Mouse (Mus musculus) liver, embryonic 15.5 days (tissue): ENCODE measurements around the gene Rabgap1l. TPM values are rescaled to one million over a fixed set of nuclear protein-coding genes. Genes with fewer than 3 reads are reported as not detected.
A peak's percentile ranks its signal among the peaks of the same experiment; 100 is the strongest.

Source experiments
- ATAC-seq: fragments of 200-750 bp; cut with Nextera tagmentation; 2 replicates; pipeline ENCODE4 v1.8.0; 2017; ENCODE audit warnings: moderate number of reproducible peaks, mild to moderate bottlenecking, moderate library complexity; ENCODE audit not compliant: insufficient read depth
- H3K27ac ChIP-seq: fragments of 300-500 bp; sonication (generic); replicated peaks from 2 replicates; pipeline ENCODE4 v1.5.1; 2015; ENCODE audit warnings: mild to moderate bottlenecking, inconsistent platforms
- H3K27me3 ChIP-seq: fragments of 300-500 bp; sonication (generic); 2 replicates; pipeline ENCODE4 v1.6.1; 2015; ENCODE audit warnings: mild to moderate bottlenecking, inconsistent platforms
- H3K36me3 ChIP-seq: fragments of 300-500 bp; sonication (generic); replicated peaks from 2 replicates; pipeline ENCODE4 v1.6.1; 2015; ENCODE audit warnings: moderate library complexity, mild to moderate bottlenecking, inconsistent platforms
- H3K4me1 ChIP-seq: fragments of 300-500 bp; sonication (generic); replicated peaks from 2 replicates; pipeline ENCODE4 v1.6.1; 2015; ENCODE audit warnings: inconsistent platforms
- H3K4me2 ChIP-seq: fragments of 300-500 bp; sonication (generic); 2 replicates; pipeline ENCODE4 v1.6.1; 2015; ENCODE audit warnings: moderate library complexity, mild to moderate bottlenecking, inconsistent platforms
- H3K4me3 ChIP-seq: fragments of 300-500 bp; sonication (generic); replicated peaks from 2 replicates; pipeline ENCODE4 v1.5.1; 2015; ENCODE audit warnings: mild to moderate bottlenecking, inconsistent platforms
- H3K9ac ChIP-seq: fragments of 300-500 bp; sonication (generic); 2 replicates; pipeline ENCODE4 v1.6.1; 2015; ENCODE audit warnings: moderate library complexity, mild to moderate bottlenecking, inconsistent platforms
- H3K9me3 ChIP-seq: fragments of 300-500 bp; sonication (generic); replicated peaks from 2 replicates; pipeline ENCODE4 v1.6.1; 2016; ENCODE audit warnings: inconsistent platforms
- WGBS: fragments of 180-500 bp; shearing (Covaris S2); methylation state at CpG from one replicate; pipeline ENCODE4 v1.1.7; 2015; ENCODE audit warnings: mixed read lengths; ENCODE audit not compliant: insufficient replicate concordance; 5-methylcytosine and 5-hydroxymethylcytosine counted together
- polyA plus RNA-seq: library from polyadenylated mRNA; unstranded; fragments of >200 nt; fragmentation: Nextera tagmentation; extraction: Ambion mirVana; gene quantifications from 2 replicates; pipeline ENCODE4 v1.2.1, GENCODE M21; 2015

Rabgap1l gene
- 26.5 and 26.7 TPM in 2 replicates for polyA plus RNA-seq

DNA sequence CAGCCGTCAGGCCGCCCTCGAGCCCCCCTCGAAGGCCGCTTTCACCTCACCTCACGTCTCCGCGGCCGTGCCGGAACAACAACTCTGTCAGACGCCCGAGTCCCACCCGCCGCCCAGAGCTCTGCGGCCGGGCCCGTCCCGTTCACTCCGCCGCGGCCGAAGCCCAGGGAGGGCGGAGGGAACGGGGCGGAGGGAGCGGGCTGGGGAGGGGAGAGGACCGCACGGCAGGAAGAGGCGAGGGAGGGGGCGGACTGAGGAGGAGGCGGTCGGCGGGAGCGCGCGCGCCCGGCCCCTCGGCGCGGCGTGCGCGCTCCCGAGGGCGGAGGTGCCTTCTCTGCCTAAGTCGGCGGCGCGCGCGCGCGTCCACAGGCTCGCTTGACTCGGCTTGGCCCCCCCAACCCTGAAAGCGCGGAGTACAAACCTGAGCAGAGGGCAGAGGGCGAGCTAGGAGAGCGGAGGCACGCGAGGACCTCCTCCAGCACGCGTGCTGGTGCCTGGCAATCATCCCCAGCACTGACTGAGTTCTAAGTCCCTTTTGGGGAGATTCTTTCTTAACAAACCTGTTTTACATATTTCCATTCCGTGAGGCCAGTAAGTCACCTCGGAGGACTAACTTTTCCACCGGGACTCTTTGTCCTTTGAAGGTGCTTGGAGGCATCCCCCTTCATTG, at the start of gene Rabgap1l:
Rabgap1l (minus strand) TSS at position 526 of the 670 bp plus-strand sequence.
- WGBS: under 1% methylated on average over 66 of the region's 67 CpGs
- no peaks in the 10 kb centered on the region for H3K27me3 ChIP-seq
- peak within 1 kb of the TSS; percentile 97 for H3K27ac ChIP-seq
- ATAC-seq: peak; percentile 90
- peak within 1 kb of the TSS; percentile 98 for H3K4me3 ChIP-seq
- no peaks in the 10 kb centered on the region for H3K9me3 ChIP-seq
- peak within 1 kb of the TSS; percentile 99 for H3K9ac ChIP-seq
- H3K4me1 ChIP-seq: peaks cover 40% of the 10 kb centered on the region
- H3K36me3 ChIP-seq: no peaks in the 10 kb centered on the region
- H3K4me2 ChIP-seq: peak within 1 kb of the TSS; percentile 74

DNA sequence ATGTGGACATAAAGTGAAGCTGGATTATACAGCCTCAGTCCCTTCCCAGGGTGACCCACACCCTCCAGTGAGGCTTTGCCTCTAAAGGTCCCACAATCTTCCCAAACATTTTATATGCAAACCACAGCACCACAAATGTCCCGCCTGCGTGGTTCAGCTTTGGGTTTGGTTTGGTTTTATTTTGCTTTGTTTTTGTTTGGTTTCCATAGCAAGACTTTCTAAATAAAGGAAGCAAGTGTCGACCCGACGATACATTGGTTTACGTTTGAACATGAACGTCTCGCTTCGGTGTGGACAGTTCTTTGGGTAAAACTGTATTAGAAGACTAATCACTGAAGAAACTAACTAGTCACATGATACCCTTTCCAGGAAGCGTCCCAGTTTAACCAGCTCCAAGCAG, 49.6 kb upstream of the Rabgap1l start:
- no peak overlapping the region for H3K27ac ChIP-seq
- H3K27me3 ChIP-seq: no peaks in the 10 kb centered on the region
- WGBS: 76% methylated on average over 10 of the region's 10 CpGs
- no peak overlapping the region for H3K4me3 ChIP-seq
- peaks cover 21% of the 10 kb centered on the region for H3K4me1 ChIP-seq
- no peak overlapping the region for H3K4me2 ChIP-seq
- H3K9ac ChIP-seq: no peak overlapping the region
- no peaks in the 10 kb centered on the region for H3K9me3 ChIP-seq
- no peak for ATAC-seq
- H3K36me3 ChIP-seq: no peaks in the 10 kb centered on the region

DNA sequence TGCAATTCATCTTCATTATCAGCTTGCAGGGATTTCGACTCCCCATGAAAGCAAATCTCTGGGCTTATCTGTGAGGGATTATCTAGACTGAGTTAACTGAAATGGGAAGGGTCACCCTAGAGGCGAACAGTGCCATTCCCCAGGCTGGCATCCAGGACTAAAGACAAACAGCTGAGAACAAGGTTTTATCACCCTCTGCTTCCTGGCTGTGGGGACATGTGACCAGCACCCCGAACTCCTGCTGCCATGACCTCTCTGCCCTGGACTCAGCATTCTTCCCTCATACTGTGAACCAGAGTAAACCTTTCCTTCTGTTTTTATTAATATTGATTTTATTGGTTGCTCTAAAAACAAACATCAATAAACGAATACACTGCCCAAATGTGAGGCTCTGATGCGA, 47.6 kb upstream of the Rabgap1l start:
- WGBS: 51% methylated on average over 5 of the region's 5 CpGs
- Histone ChIP-seq H3K9ac (no peak overlapping the region), H3K36me3 (no peaks in the 10 kb centered on the region), H3K4me2 (no peak overlapping the region), H3K27ac (no peak overlapping the region), H3K27me3 (no peaks in the 10 kb centered on the region), H3K4me3 (no peak overlapping the region), H3K9me3 (no peaks in the 10 kb centered on the region), H3K4me1 (peaks cover 21% of the 10 kb centered on the region)
- ATAC-seq: no peak

DNA sequence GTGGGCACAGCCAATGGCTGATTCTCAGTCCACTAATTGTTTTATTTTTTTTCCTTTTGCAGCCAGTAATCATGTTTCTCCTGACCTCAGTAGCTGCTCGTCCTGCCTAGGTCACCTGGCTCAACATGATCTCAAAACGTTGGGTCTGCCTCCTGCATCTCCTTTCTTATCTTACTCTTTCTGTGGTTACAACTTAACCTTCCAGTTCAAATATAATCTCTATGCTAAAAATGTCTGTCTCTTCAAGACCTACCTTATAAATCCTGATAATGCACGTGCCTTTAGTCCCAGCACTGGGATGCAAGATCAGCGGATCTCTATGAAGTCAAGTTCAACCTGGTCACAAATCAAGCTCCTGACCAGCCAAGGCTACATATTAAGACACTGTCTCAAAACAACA, 46.1 kb upstream of the Rabgap1l start:
- Histone ChIP-seq H3K9me3 (no peaks in the 10 kb centered on the region), H3K36me3 (no peaks in the 10 kb centered on the region), H3K4me2 (no peak overlapping the region), H3K27me3 (no peaks in the 10 kb centered on the region), H3K4me1 (peaks cover 8% of the 10 kb centered on the region), H3K9ac (no peak overlapping the region), H3K4me3 (no peak overlapping the region), H3K27ac (no peak overlapping the region)
- no peak for ATAC-seq
- 26% methylated on average over 4 of the region's 4 CpGs for WGBS

DNA sequence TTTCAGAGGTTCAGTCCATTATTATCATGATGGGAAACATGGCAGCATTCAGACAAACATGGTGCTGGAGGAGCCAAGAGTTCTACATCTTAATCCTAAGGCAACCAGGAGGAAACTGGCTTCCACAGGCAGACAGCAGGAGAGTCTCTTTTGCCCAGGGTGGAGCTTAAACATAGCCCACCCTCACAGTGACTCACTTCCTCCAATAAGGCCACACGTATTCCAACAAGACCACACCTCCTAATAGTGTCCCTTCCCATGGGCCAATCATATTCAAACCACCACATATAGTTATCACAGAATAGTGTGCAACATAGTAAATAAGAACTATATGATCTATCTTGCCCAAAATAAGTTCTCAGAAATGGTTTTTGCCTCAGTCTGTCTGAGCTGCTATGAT, 41.4 kb upstream of the Rabgap1l start:
- no peak overlapping the region for H3K27ac ChIP-seq
- no peak overlapping the region for H3K9ac ChIP-seq
- H3K4me2 ChIP-seq: no peak overlapping the region
- WGBS: 77% methylated on average over 1 of the region's 1 CpGs
- no peaks in the 10 kb centered on the region for H3K9me3 ChIP-seq
- ATAC-seq: 0 out of 2 replicates have a peak, but pooled peaks have one; percentile 34
- H3K4me3 ChIP-seq: no peak overlapping the region
- peaks cover 12% of the 10 kb centered on the region for H3K4me1 ChIP-seq
- H3K36me3 ChIP-seq: no peaks in the 10 kb centered on the region
- H3K27me3 ChIP-seq: no peaks in the 10 kb centered on the region

DNA sequence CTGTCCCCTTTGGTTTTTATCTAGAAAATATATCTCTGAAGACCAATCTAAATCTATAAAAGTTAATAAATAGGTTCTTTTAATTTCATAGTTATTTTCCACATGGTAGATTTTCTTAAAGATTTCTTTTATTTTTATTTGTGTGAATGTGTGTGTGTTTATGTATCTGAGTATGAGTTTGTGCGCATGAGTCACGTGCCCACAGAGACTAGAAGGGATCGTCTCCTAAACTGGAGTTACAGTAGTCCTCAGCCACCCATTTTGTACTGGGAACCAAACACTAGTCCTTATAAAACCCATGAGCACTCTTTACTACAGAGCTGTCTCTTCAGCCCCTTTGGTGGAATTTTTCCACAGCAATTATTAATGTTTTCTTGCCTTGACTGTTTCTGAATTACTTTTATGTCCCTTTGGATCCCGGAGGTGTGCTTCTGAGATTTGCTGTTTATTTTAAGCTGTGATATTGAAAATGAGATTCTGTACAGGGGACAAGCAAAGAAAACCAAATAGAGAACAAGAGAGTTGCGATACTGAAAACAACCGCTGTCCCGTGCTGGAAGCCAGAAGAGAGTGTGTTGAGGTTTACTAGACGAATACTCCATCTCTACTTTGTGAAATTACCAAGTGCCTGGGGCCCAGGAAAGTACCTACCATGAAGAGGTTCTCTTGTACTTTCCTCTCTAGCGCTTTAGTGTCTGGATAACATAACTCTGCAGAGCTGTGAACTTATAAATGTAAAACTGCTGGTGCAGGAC, 39.4 kb upstream of the Rabgap1l start:
- ATAC-seq: no peak
- Histone ChIP-seq H3K36me3 (no peaks in the 10 kb centered on the region), H3K4me1 (peaks cover 7% of the 10 kb centered on the region), H3K4me3 (no peak overlapping the region), H3K9me3 (no peaks in the 10 kb centered on the region), H3K27ac (no peak overlapping the region), H3K27me3 (no peaks in the 10 kb centered on the region), H3K9ac (no peak overlapping the region), H3K4me2 (no peak overlapping the region)
- 82% methylated on average over 9 of the region's 9 CpGs for WGBS

DNA sequence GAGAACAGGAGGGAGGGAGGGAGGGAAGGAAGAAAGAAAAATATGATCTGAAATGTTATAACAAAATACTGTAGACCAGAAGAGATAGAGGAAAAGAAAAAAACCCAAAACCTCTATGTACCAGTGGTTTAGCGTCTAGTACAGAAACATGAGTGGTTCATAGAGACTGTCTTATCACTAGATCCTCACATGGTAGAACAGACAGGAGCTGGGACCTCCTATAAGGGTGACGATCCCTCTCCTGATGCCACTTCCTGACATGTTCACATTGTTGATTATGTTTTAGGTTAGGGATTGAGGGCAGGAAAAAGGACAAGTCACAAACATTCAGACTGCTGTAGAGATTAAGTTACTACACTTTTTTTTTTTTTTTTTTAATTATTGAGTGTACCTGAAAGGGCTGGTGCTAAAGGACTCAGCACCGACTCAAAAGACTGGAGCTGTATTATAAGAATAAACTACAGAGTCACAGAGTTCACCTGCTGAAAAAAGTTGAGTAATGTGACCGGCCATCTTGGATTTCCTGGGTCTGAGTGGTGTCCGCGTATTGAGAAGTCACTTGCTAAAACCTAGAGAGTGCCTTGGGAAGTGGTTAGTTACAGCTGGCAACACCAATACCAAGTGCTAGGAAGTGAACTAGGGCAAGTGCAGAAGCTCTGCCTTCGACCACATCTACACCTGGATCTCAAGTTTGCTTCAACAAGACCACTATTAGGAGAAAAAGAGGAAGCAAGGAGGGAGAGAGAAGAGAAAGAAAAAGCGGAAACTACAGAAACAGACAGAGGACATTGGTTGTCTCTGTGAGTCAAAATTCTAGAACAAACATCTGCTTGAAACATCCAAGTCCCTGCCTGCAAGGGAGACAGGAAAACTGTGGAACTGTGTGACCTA, 37.8 kb upstream of the Rabgap1l start:
- H3K4me2 ChIP-seq: no peak overlapping the region
- peaks cover 7% of the 10 kb centered on the region for H3K4me1 ChIP-seq
- H3K27me3 ChIP-seq: no peaks in the 10 kb centered on the region
- 51% methylated on average over 8 of the region's 8 CpGs for WGBS
- no peaks in the 10 kb centered on the region for H3K9me3 ChIP-seq
- no peaks in the 10 kb centered on the region for H3K36me3 ChIP-seq
- H3K9ac ChIP-seq: no peak overlapping the region
- H3K4me3 ChIP-seq: no peak overlapping the region
- no peak overlapping the region for H3K27ac ChIP-seq
- peak; percentile 47; the same call in 1 of the 2 replicates for ATAC-seq

DNA sequence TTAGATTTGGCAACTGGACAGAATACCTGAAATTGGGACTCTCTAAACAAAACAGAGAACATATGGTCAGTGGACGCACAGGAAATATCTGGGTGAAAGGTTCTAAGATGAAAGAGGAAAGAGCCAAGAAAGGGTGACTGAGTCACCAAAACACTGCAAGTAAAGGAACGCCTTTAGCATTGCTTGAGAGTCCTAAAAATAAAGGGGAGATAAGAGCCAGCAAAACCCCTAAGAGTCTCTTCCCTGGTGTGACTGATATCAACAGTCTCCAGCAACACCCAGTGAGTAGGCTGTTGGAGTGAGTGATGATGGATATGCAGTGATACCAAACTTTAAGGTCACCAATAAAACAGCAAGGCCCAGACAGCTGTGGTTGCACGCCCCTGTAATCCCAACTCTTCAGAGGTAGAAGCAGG, 32.4 kb upstream of the Rabgap1l start:
- Histone ChIP-seq H3K27ac (peak overlapping the region; percentile 84), H3K9me3 (no peaks in the 10 kb centered on the region), H3K27me3 (no peaks in the 10 kb centered on the region), H3K36me3 (no peaks in the 10 kb centered on the region), H3K4me1 (peaks cover 22% of the 10 kb centered on the region), H3K4me3 (no peak overlapping the region), H3K9ac (no peak overlapping the region), H3K4me2 (peak overlapping the region; percentile 45)
- ATAC-seq: peak; percentile 99
- WGBS: 11% methylated on average over 3 of the region's 3 CpGs

DNA sequence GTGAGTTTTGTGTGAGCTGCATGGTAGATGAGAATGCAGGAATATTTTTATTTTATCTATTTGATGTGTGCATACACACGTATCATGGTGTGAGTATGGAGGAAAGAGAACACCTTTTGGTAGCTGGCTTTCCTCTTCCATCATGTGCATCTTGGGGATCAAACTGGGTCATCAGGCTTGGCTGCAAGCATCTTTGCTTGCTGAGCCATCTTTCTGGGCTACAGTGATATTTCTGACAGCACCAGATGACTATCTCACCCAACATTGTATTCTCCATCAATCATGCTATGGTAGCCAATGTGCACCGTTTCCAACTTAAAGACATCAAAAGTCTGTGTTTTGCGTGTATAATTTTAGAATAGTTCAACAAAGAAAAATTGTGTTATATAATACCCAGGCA, 30.6 kb upstream of the Rabgap1l start:
- Histone ChIP-seq H3K9me3 (no peaks in the 10 kb centered on the region), H3K27ac (no peak overlapping the region), H3K4me3 (no peak overlapping the region), H3K36me3 (no peaks in the 10 kb centered on the region), H3K4me1 (peaks cover 22% of the 10 kb centered on the region), H3K4me2 (no peak overlapping the region), H3K27me3 (no peaks in the 10 kb centered on the region), H3K9ac (no peak overlapping the region)
- no peak for ATAC-seq
- WGBS: 83% methylated on average over 3 of the region's 3 CpGs

DNA sequence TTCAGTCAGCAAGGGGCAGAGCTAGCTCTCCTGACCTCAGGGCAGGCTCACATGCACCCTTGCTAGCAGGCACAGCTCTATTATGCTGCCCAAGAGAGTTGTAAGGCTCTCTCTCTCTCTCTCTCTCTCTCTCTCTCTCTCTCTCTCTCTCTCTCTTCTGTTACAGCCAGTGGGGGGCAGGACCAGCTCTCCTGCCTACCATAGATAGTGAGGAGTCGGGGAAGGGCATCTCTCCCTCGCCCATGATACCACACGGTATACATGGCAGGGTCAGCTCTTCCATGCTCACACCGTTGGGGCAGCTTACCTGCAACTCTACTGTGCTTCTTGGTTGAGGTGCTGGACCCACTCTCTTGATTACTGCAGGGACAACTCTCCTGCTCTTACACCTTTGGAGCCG, 21.2 kb upstream of the Rabgap1l start:
- Histone ChIP-seq H3K36me3 (no peaks in the 10 kb centered on the region), H3K27ac (no peak overlapping the region), H3K4me3 (no peak overlapping the region), H3K27me3 (no peaks in the 10 kb centered on the region), H3K4me2 (no peak overlapping the region), H3K9ac (no peak overlapping the region), H3K9me3 (no peaks in the 10 kb centered on the region), H3K4me1 (peaks cover 37% of the 10 kb centered on the region)
- peak; percentile 60; the same call in 1 of the 2 replicates for ATAC-seq
- WGBS: 51% methylated on average over 5 of the region's 5 CpGs

DNA sequence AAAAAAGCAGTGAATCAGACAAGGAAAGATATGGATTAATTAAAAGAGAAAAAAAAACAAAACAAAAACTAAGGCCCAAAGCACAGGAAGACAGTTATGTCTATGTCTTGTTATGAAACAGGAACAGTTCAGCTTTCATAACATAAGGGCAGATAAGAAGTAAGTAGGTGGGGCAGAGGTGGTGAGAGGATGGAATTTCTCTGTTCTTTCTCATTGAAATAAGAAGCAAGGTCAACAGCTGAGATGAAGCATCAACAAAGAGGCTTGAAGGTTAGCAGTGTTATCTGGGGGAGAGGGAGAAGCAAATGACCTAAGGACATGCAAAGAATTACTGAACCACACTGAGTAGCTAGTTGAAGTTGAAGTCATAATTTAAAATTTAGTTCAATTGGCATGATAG, 19.4 kb upstream of the Rabgap1l start:
- Histone ChIP-seq H3K9me3 (no peaks in the 10 kb centered on the region), H3K36me3 (no peaks in the 10 kb centered on the region), H3K4me3 (no peak overlapping the region), H3K4me2 (no peak overlapping the region), H3K27me3 (no peaks in the 10 kb centered on the region), H3K4me1 (peaks cover 37% of the 10 kb centered on the region), H3K9ac (no peak overlapping the region), H3K27ac (peak overlapping the region; percentile 21; the same call in 1 of the 2 replicates)
- no peak; the same call in 1 of the 2 replicates for ATAC-seq
